Mouse (Mus musculus) forebrain, embryonic 15.5 days (tissue): Measurements from ENCODE around the gene Ociad1. TPM values are rescaled to one million over a fixed set of nuclear protein-coding genes. Genes with fewer than 3 reads are reported as not detected.

ENCODE experiments used
- polyA plus RNA-seq: library from polyadenylated mRNA; unstranded; fragments of >200 nt; fragmentation: Nextera tagmentation; extraction: Ambion mirVana; gene quantifications from 2 replicates; pipeline ENCODE4 v1.2.1, GENCODE M21; 2015

The Ociad1 gene
- polyA plus RNA-seq, 1 experiment from 2014 or later, result 268 TPM

Other genes starting within 250 kb of the Ociad1 start
- 48.3 and 51.5 TPM in 2 replicates for gene Fryl, start 36.2 kb upstream of the Ociad1 start, polyA plus RNA-seq
- gene Ociad2, start 48.2 kb downstream of the Ociad1 start, polyA plus RNA-seq, result 21.1 and 22.2 TPM in 2 replicates
- 0.06 and 0.08 TPM in 2 replicates for gene Cwh43, start 113.3 kb downstream of the Ociad1 start, polyA plus RNA-seq
- gene Dcun1d4, start 188.2 kb downstream of the Ociad1 start, polyA plus RNA-seq, result 41.5 and 45.3 TPM in 2 replicates